In genomic region chr12:21330961-21331576, GRCm38 (mm10) we compare ENCODE assay signal across 14 mouse cellular contexts. TPM values are rescaled to one million over a fixed set of nuclear protein-coding genes. Genes with fewer than 3 reads are reported as not detected.
DNase-seq lines count a peak whose midpoint lies in the region; ATAC-seq and TF ChIP-seq lines count a peak whose summit lies in the region.
"Had no signal": no experiment of that assay in that cellular context is flagged by ENCODE, and none has a peak within 500 bp of the region (broad histone marks: within the 10 kb centered on the region; RNA-seq: fewer than 3 reads in every experiment).

No protein-coding gene starts in this region.

- H3K27ac ChIP-seq in stomach, postnatal 0 days (replicated peaks), result no peak overlapping the region
- H3K27ac ChIP-seq: embryonic facial prominence, embryonic 10.5 days; limb, embryonic 15.5 days; midbrain, embryonic 12.5 days had no signal

- peaks cover 19% of the 10 kb centered on the region for H3K36me3 ChIP-seq in stomach, postnatal 0 days (ENCODE audit: control insufficient read depth, insufficient read depth, low read length)

- 74% methylated on average over 10 of the region's 10 CpGs for WGBS in stomach, postnatal 0 days

- TF ChIP-seq EP300 in stomach, postnatal 0 days (optimal IDR thresholded peaks at IDR 0.05), result no peak

- no peak overlapping the region for H3K9ac ChIP-seq in stomach, postnatal 0 days (ENCODE audit: low read length)
- H3K9ac ChIP-seq: limb, embryonic 15.5 days; midbrain, embryonic 12.5 days had no signal

- no peaks in the 10 kb centered on the region for H3K4me1 ChIP-seq in stomach, postnatal 0 days (replicated peaks; ENCODE audit: control insufficient read depth, insufficient read depth)
- H3K4me1 ChIP-seq: embryonic facial prominence, embryonic 10.5 days; limb, embryonic 15.5 days; midbrain, embryonic 12.5 days had no signal

- intact Hi-C loops in left cerebral cortex, postnatal 4 days (cut with DNase I), result no loop called here
- intact Hi-C loops in left cerebral cortex, postnatal 25 days (cut with DNase I), result no loop called here

- no peak for ATAC-seq in stomach, postnatal 0 days (ENCODE audit: low FRiP score, low TSS enrichment)
- no peak for ATAC-seq in granulocyte monocyte progenitor cell, adult 5-6 weeks (replicated peaks; ENCODE audit: poor library complexity, severe bottlenecking)
- ATAC-seq: Patski had no signal

- no peaks in the 10 kb centered on the region for H3K27me3 ChIP-seq in stomach, postnatal 0 days (ENCODE audit: control insufficient read depth, insufficient read depth, low read length)
- H3K27me3 ChIP-seq: limb, embryonic 15.5 days; midbrain, embryonic 12.5 days; Patski had no signal

- peak; percentile 38 for TF ChIP-seq CTCF in stomach, postnatal 0 days (IDR thresholded peaks at IDR 0.05; ENCODE audit: low read depth)

- H3K9me3 ChIP-seq in stomach, postnatal 0 days (ENCODE audit: control insufficient read depth, low read length), result no peaks in the 10 kb centered on the region
- H3K9me3 ChIP-seq: embryonic facial prominence, embryonic 10.5 days; limb, embryonic 15.5 days; midbrain, embryonic 12.5 days had no signal

- no peak overlapping the region for H3K4me2 ChIP-seq in stomach, postnatal 0 days (replicated peaks; ENCODE audit: low read depth)
- H3K4me2 ChIP-seq: limb, embryonic 15.5 days; midbrain, embryonic 12.5 days had no signal

- H3K4me3 ChIP-seq in stomach, postnatal 0 days (ENCODE audit: low read depth, low read length), result no peak overlapping the region
- H3K4me3 ChIP-seq: embryonic facial prominence, embryonic 10.5 days; limb, embryonic 15.5 days; midbrain, embryonic 12.5 days had no signal

- DNase-seq in left cerebral cortex, adult 18-20 months (ENCODE audit: low spot score in 2 of 2), result peak; percentile 42 to 52
- no peak for DNase-seq in left cerebral cortex, postnatal 4 days
- DNase-seq in heart, adult 8-10 months (ENCODE audit: low spot score), result peak; percentile 24
- DNase-seq in left cerebral cortex, postnatal 25 days (ENCODE audit: low spot score in 2 of 2), result peak; percentile 43 to 86
- DNase-seq in stomach, postnatal 0 days (ENCODE audit: low spot score), result no peak
- DNase-seq in thymus, postnatal 25 days, result no peak
- DNase-seq: cerebellum, postnatal 10 days; kidney, adult 9 months; lung, postnatal 10 days had no signal

RNA-seq across cellular contexts. Expression of gene Iah1, which starts 14.9 kb away (rescaled TPM):
- 10 to 100 TPM; 12.3 to 13.0 TPM for total RNA-seq in left cerebral cortex, adult 18-20 months (2021)
- 10 to 100 TPM; 18.7 to 22.2 TPM for total RNA-seq in left cerebral cortex, postnatal 4 days (2021)
- 10 to 100 TPM; 13.4 to 20.0 (median 16.6) TPM for total RNA-seq in heart, adult 8-10 months (2022)
- 10 to 100 TPM; 13.0 to 15.6 TPM for total RNA-seq in left cerebral cortex, postnatal 25 days (2021)
- 43.1 and 45.1 TPM in 2 replicates for polyA plus RNA-seq in stomach, postnatal 0 days (2015; fragmentation: Nextera tagmentation; extraction: Ambion mirVana)
- total RNA-seq in granulocyte monocyte progenitor cell, adult 5-6 weeks (2014; fragmentation: Nextera tagmentation), result 39.0 and 46.8 TPM in 2 replicates
- total RNA-seq in granulocyte monocyte progenitor cell, adult 5-6 weeks (2017), result 27.1 and 34.6 TPM in 2 replicates

RNA-seq across cellular contexts. Expression of gene Adam17, which starts 42.4 kb away (rescaled TPM):
- total RNA-seq in left cerebral cortex, adult 18-20 months (2021), result 10 to 100 TPM; 14.1 to 15.4 TPM
- 10 to 100 TPM; 18.7 to 24.8 TPM for total RNA-seq in left cerebral cortex, postnatal 4 days (2021)
- total RNA-seq in heart, adult 8-10 months (2022), result 10 to 100 TPM; 34.4 to 56.3 (median 43.4) TPM
- total RNA-seq in left cerebral cortex, postnatal 25 days (2021), result 10 to 100 TPM; 18.0 to 23.8 TPM
- 16.2 and 16.9 TPM in 2 replicates for polyA plus RNA-seq in stomach, postnatal 0 days (2015; fragmentation: Nextera tagmentation; extraction: Ambion mirVana)
- 40.7 and 44.9 TPM in 2 replicates for total RNA-seq in granulocyte monocyte progenitor cell, adult 5-6 weeks (2014; fragmentation: Nextera tagmentation)
- total RNA-seq in granulocyte monocyte progenitor cell, adult 5-6 weeks (2017), result 52.1 and 54.9 TPM in 2 replicates

RNA-seq across cellular contexts. Expression of gene Itgb1bp1, which starts 45.0 kb away (rescaled TPM):
- total RNA-seq in left cerebral cortex, adult 18-20 months (2021), result 10 to 100 TPM; 41.1 to 43.1 TPM
- total RNA-seq in left cerebral cortex, postnatal 4 days (2021), result 10 to 100 TPM; 33.4 to 35.3 TPM
- total RNA-seq in heart, adult 8-10 months (2022), result 10 to 100 TPM; 41.9 to 54.9 (median 43.9) TPM
- total RNA-seq in left cerebral cortex, postnatal 25 days (2021), result 10 to 100 TPM; 33.0 to 35.2 TPM
- 31.6 and 32.6 TPM in 2 replicates for polyA plus RNA-seq in stomach, postnatal 0 days (2015; fragmentation: Nextera tagmentation; extraction: Ambion mirVana)
- 32.0 and 33.8 TPM in 2 replicates for total RNA-seq in granulocyte monocyte progenitor cell, adult 5-6 weeks (2014; fragmentation: Nextera tagmentation)
- 32.7 and 40.8 TPM in 2 replicates for total RNA-seq in granulocyte monocyte progenitor cell, adult 5-6 weeks (2017)

RNA-seq across cellular contexts. Expression of gene Cpsf3, which starts 45.9 kb away (rescaled TPM):
- 10 to 100 TPM; 44.4 to 48.8 TPM for total RNA-seq in left cerebral cortex, adult 18-20 months (2021)
- 10 to 100 TPM; 54.6 to 58.0 TPM for total RNA-seq in left cerebral cortex, postnatal 4 days (2021)
- total RNA-seq in heart, adult 8-10 months (2022), result 10 to 100 TPM; 36.6 to 37.8 (median 37.7) TPM
- total RNA-seq in left cerebral cortex, postnatal 25 days (2021), result 10 to 100 TPM; 42.2 to 47.1 TPM
- polyA plus RNA-seq in stomach, postnatal 0 days (2015; fragmentation: Nextera tagmentation; extraction: Ambion mirVana), result 45.2 and 48.1 TPM in 2 replicates
- 123 and 125 TPM in 2 replicates for total RNA-seq in granulocyte monocyte progenitor cell, adult 5-6 weeks (2014; fragmentation: Nextera tagmentation)
- total RNA-seq in granulocyte monocyte progenitor cell, adult 5-6 weeks (2017), result 100 and 103 TPM in 2 replicates

Comparison
In these comparisons a context has a peak if more than half of its experiments do, and no peak if none do; other contexts are left out.
1. DNase-seq: peak in left cerebral cortex, adult 18-20 months (2 of 2), heart, adult 8-10 months (single experiment) and left cerebral cortex, postnatal 25 days (2 of 2); none in left cerebral cortex, postnatal 4 days (single experiment), stomach, postnatal 0 days (single experiment) and thymus, postnatal 25 days (single experiment).